Mouse (Mus musculus): ENCODE results near the gene Wdr62. TPM values are rescaled to one million over a fixed set of nuclear protein-coding genes. Genes with fewer than 3 reads are reported as not detected.

Wdr62 gene
- polyA plus RNA-seq (2017; shearing (Covaris generic)): 5.4 TPM

GRCm38 (mm10) chr7:30279951-30280669, at the start of gene Wdr62, which contains the start of gene Thap8:
Gene Wdr62, minus strand, starts transcription at chr7:30280419.
Gene Thap8, plus strand, starts transcription at chr7:30280094.

GRCm38 (mm10) chr7:30323795-30324194, 43.6 kb upstream of the Wdr62 start, which contains the start of gene Sdhaf1:
Gene Sdhaf1, minus strand, starts transcription at chr7:30323895.

GRCm38 (mm10) chr7:30321539-30322284, 41.5 kb upstream of the Wdr62 start, which contains the start of gene E130208F15Rik:
Gene E130208F15Rik, plus strand, starts transcription at chr7:30321740.

GRCm38 (mm10) chr7:30314721-30315155, 34.5 kb upstream of the Wdr62 start, which contains the start of gene Syne4:
Gene Syne4, plus strand, starts transcription at chr7:30314807.

GRCm38 (mm10) chr7:30308076-30309005, 28.1 kb upstream of the Wdr62 start, which contains the start of gene Alkbh6:
Gene Alkbh6, plus strand, starts transcription at chr7:30308717.

GRCm38 (mm10) chr7:30291215-30292131, 11.3 kb upstream of the Wdr62 start, which contains the start of gene Clip3:
Gene Clip3, plus strand, starts transcription at chr7:30291728.

GRCm38 (mm10) chr7:30235625-30236024, 44.6 kb downstream of the Wdr62 start, which contains the start of gene Ovol3:
Gene Ovol3, minus strand, starts transcription at chr7:30235725.

GRCm38 (mm10) chr7:30231669-30232454, 48.4 kb downstream of the Wdr62 start, which contains the start of the genes Polr2i and Tbcb:
Gene Polr2i, plus strand, starts transcription at chr7:30231948.
Gene Tbcb, minus strand, starts transcription at chr7:30232272.

GRCm38 (mm10) chr7:30198481-30198971, 81.7 kb downstream of the Wdr62 start, which contains the start of gene Capns1:
Gene Capns1, minus strand, starts transcription at chr7:30198811.

Other genes starting within 250 kb of the Wdr62 start
- gene Zfp14, start 229.0 kb downstream of the Wdr62 start, polyA plus RNA-seq (2017; shearing (Covaris generic)): 6.7 TPM
- gene Zfp82, start 207.5 kb downstream of the Wdr62 start, polyA plus RNA-seq (2017; shearing (Covaris generic)): 10.7 TPM
- 2.2 TPM for gene Gm26920, start 190.0 kb downstream of the Wdr62 start, polyA plus RNA-seq (2017; shearing (Covaris generic))
- gene Zfp566, start 189.9 kb downstream of the Wdr62 start, polyA plus RNA-seq (2017; shearing (Covaris generic)): 10.4 TPM
- gene Zfp260, start 185.6 kb downstream of the Wdr62 start, polyA plus RNA-seq (2017; shearing (Covaris generic)): 70.7 TPM
- 10.2 TPM for gene Zfp382, start 158.5 kb downstream of the Wdr62 start, polyA plus RNA-seq (2017; shearing (Covaris generic))
- 32.2 TPM for gene Zfp146, start 110.7 kb downstream of the Wdr62 start, polyA plus RNA-seq (2017; shearing (Covaris generic))
- 0.49 TPM for gene Cox7a1, start 96.3 kb downstream of the Wdr62 start, polyA plus RNA-seq (2017; shearing (Covaris generic))
- gene Capns1, start 81.6 kb downstream of the Wdr62 start, polyA plus RNA-seq (2017; shearing (Covaris generic)): 72.0 TPM
- 55.5 TPM for gene Polr2i, start 48.5 kb downstream of the Wdr62 start, polyA plus RNA-seq (2017; shearing (Covaris generic))
- gene Tbcb, start 48.1 kb downstream of the Wdr62 start, polyA plus RNA-seq (2017; shearing (Covaris generic)): 105 TPM
- gene Ovol3, start 44.7 kb downstream of the Wdr62 start, polyA plus RNA-seq (2017; shearing (Covaris generic)): not detected
- 0.39 TPM for gene Thap8, start 325 bp downstream of the Wdr62 start, polyA plus RNA-seq (2017; shearing (Covaris generic))
- 3.3 TPM for gene Clip3, start 11.3 kb upstream of the Wdr62 start, polyA plus RNA-seq (2017; shearing (Covaris generic))
- gene Alkbh6, start 28.3 kb upstream of the Wdr62 start, polyA plus RNA-seq (2017; shearing (Covaris generic)): 168 TPM
- 15.5 TPM for gene Syne4, start 34.4 kb upstream of the Wdr62 start, polyA plus RNA-seq (2017; shearing (Covaris generic))
- gene E130208F15Rik, start 41.3 kb upstream of the Wdr62 start, polyA plus RNA-seq (2017; shearing (Covaris generic)): not detected
- gene Sdhaf1, start 43.5 kb upstream of the Wdr62 start, polyA plus RNA-seq (2017; shearing (Covaris generic)): 64.6 TPM
- not detected for gene Lrfn3, start 82.4 kb upstream of the Wdr62 start, polyA plus RNA-seq (2017; shearing (Covaris generic))
- gene Tyrobp, start 133.3 kb upstream of the Wdr62 start, polyA plus RNA-seq (2017; shearing (Covaris generic)): 5.5 TPM
- 409 TPM for gene Hcst, start 139.4 kb upstream of the Wdr62 start, polyA plus RNA-seq (2017; shearing (Covaris generic))
- gene Nfkbid, start 141.3 kb upstream of the Wdr62 start, polyA plus RNA-seq (2017; shearing (Covaris generic)): 99.8 TPM
- gene Aplp1, start 165.1 kb upstream of the Wdr62 start, polyA plus RNA-seq (2017; shearing (Covaris generic)): 17.8 TPM
- not detected for gene Kirrel2, start 177.3 kb upstream of the Wdr62 start, polyA plus RNA-seq (2017; shearing (Covaris generic))
- gene Nphs1, start 177.9 kb upstream of the Wdr62 start, polyA plus RNA-seq (2017; shearing (Covaris generic)): not detected
- not detected for gene Prodh2, start 213.2 kb upstream of the Wdr62 start, polyA plus RNA-seq (2017; shearing (Covaris generic))